Mouse (Mus musculus) CH12.LX (cell line): ENCODE results near the gene Iqch. TPM values are rescaled to one million over a fixed set of nuclear protein-coding genes. Genes with fewer than 3 reads are reported as not detected.

Experiments
- DNase-seq: peaks from one replicate; pipeline ENCODE4 v3.0.0-alpha.2; 2013; ENCODE audit errors: extremely low read depth
- H3K27ac ChIP-seq: 2 replicates; pipeline ENCODE4 v1.5.1; 2012; ENCODE audit warnings: low read depth, mild to moderate bottlenecking, control low read depth, moderate library complexity; ENCODE audit not compliant: insufficient read depth
- H3K27me3 ChIP-seq: replicated peaks from 2 replicates; pipeline ENCODE3; 2012; ENCODE audit warnings: inconsistent platforms
- H3K36me3 ChIP-seq, 2 experiments: replicated peaks in 1 of 2; 2 replicates each; pipeline versions ENCODE3 to v1.6.1; 2012; ENCODE audit warnings: inconsistent platforms in 1 of 2, low read length in 1 of 2, mild to moderate bottlenecking in 1 of 2, mixed read lengths in 1 of 2, moderate library complexity in 1 of 2; ENCODE audit not compliant: control insufficient read depth in 1 of 2, insufficient read depth in 1 of 2
- H3K4me1 ChIP-seq, 2 experiments: 2 replicates each; pipeline ENCODE4 v1.6.1; 2012; ENCODE audit warnings: inconsistent platforms in 1 of 2, moderate library complexity in 1 of 2; ENCODE audit not compliant: insufficient read depth in 2 of 2, control insufficient read depth in 1 of 2
- H3K4me2 ChIP-seq: 2 replicates; pipeline ENCODE4 v1.6.1; 2012; ENCODE audit warnings: low read depth, mild to moderate bottlenecking, control low read depth; ENCODE audit not compliant: poor library complexity, insufficient read depth, severe bottlenecking
- H3K4me3 ChIP-seq, 3 experiments: fragments of 150-350 bp in 1 of 3; sonication (generic) in 1 of 3; replicated peaks in 1 of 3; 2 replicates each; pipeline versions ENCODE3 to v1.5.1; 2011 to 2012; ENCODE audit warnings: low read depth in 2 of 3, low read length in 2 of 3, mild to moderate bottlenecking in 2 of 3, moderate library complexity in 2 of 3, control low read depth in 1 of 3, improper control_type of control experiment in 1 of 3, inconsistent platforms in 1 of 3, mixed read lengths in 1 of 3; ENCODE audit not compliant: poor library complexity in 1 of 3
- H3K79me2 ChIP-seq: replicated peaks from 2 replicates; pipeline ENCODE4 v1.6.1; 2012; ENCODE audit warnings: mild to moderate bottlenecking, moderate library complexity; ENCODE audit not compliant: control insufficient read depth, poor library complexity, insufficient read depth, severe bottlenecking; ENCODE audit errors: extremely low read depth
- H3K9ac ChIP-seq: 2 replicates; pipeline ENCODE4 v1.6.1; 2012; ENCODE audit warnings: low read depth, mild to moderate bottlenecking, control low read depth, moderate library complexity; ENCODE audit not compliant: insufficient read depth
- H3K9me3 ChIP-seq: replicated peaks from 2 replicates; pipeline ENCODE3; 2012; ENCODE audit warnings: low read length, inconsistent platforms, mixed read lengths
- BHLHE40 ChIP-seq: IDR thresholded peaks from 2 replicates; pipeline ENCODE4 v1.6.1; 2011; ENCODE audit warnings: mild to moderate bottlenecking, low read depth, low read length, improper control_type of control experiment
- CTCF ChIP-seq, 2 experiments: IDR thresholded peaks in 1 of 2; conservative IDR thresholded peaks in 1 of 2; 2 replicates each; pipeline ENCODE4 v1.5.1; 2011 to 2012; ENCODE audit warnings: low read depth in 2 of 2, low read length in 2 of 2, improper control_type of control experiment in 1 of 2, inconsistent platforms in 1 of 2, mild to moderate bottlenecking in 1 of 2, moderate library complexity in 1 of 2
- ELF1 ChIP-seq: IDR thresholded peaks from 2 replicates; pipeline ENCODE4 v1.6.1; 2014; ENCODE audit warnings: low read depth, mild to moderate bottlenecking, inconsistent platforms, low read length, improper control_type of control experiment
- ETS1 ChIP-seq: conservative IDR thresholded peaks from 2 replicates; pipeline ENCODE4 v1.6.1; 2012; ENCODE audit warnings: low read depth, mild to moderate bottlenecking, inconsistent platforms, low read length, improper control_type of control experiment, moderate library complexity
- GABPA ChIP-seq: IDR thresholded peaks from 2 replicates; pipeline ENCODE4 v1.6.1; 2012; ENCODE audit warnings: low read depth, low read length, improper control_type of control experiment, inconsistent platforms; ENCODE audit not compliant: insufficient replicate concordance
- IRF4 ChIP-seq: IDR thresholded peaks from 2 replicates; pipeline ENCODE4 v1.6.1; 2014; ENCODE audit warnings: low read depth, mild to moderate bottlenecking, inconsistent platforms, low read length, improper control_type of control experiment
- JUND ChIP-seq: conservative IDR thresholded peaks from 2 replicates; pipeline ENCODE4 v1.6.1; 2011; ENCODE audit warnings: low read depth, low read length, improper control_type of control experiment
- KAT2A ChIP-seq: IDR thresholded peaks from 2 replicates; pipeline ENCODE4 v1.6.1; 2012; ENCODE audit warnings: low read length, improper control_type of control experiment, inconsistent platforms; ENCODE audit not compliant: insufficient replicate concordance
- MAZ ChIP-seq: IDR thresholded peaks from 2 replicates; pipeline ENCODE4 v1.6.1; 2012; ENCODE audit warnings: low read depth, mild to moderate bottlenecking, inconsistent platforms, low read length, improper control_type of control experiment, moderate library complexity
- MXI1 ChIP-seq: IDR thresholded peaks from 2 replicates; pipeline ENCODE4 v1.6.1; 2011; ENCODE audit warnings: mild to moderate bottlenecking, low read depth, low read length, improper control_type of control experiment
- NRF1 ChIP-seq: IDR thresholded peaks from 2 replicates; pipeline ENCODE4 v1.6.1; 2014; ENCODE audit warnings: low read depth, mild to moderate bottlenecking, inconsistent platforms, low read length, improper control_type of control experiment, moderate library complexity
- PAX5 ChIP-seq: IDR thresholded peaks from 2 replicates; pipeline ENCODE4 v1.6.1; 2012; ENCODE audit warnings: low read length, inconsistent platforms, mixed read lengths
- POLR2A ChIP-seq: IDR thresholded peaks from 2 replicates; pipeline ENCODE4 v1.6.1; 2011; ENCODE audit warnings: low read depth, mild to moderate bottlenecking, improper control_type of control experiment, low read length
- SIN3A ChIP-seq: IDR thresholded peaks from 2 replicates; pipeline ENCODE4 v1.6.1; 2012; ENCODE audit warnings: low read length, improper control_type of control experiment, inconsistent platforms
- SMC3 ChIP-seq: IDR thresholded peaks from 2 replicates; pipeline ENCODE4 v1.6.1; 2011; ENCODE audit warnings: low read depth, low read length, improper control_type of control experiment
- UBTF ChIP-seq: IDR thresholded peaks from 2 replicates; pipeline ENCODE4 v1.6.1; 2012; ENCODE audit warnings: low read depth, mild to moderate bottlenecking, inconsistent platforms, low read length, improper control_type of control experiment, moderate library complexity
- ZC3H11A ChIP-seq: IDR thresholded peaks from 2 replicates; pipeline ENCODE4 v1.6.1; 2012; ENCODE audit warnings: low read depth, mild to moderate bottlenecking, inconsistent platforms, low read length, improper control_type of control experiment
- ZKSCAN1 ChIP-seq: IDR thresholded peaks from 2 replicates; pipeline ENCODE4 v1.6.1; 2012; ENCODE audit warnings: low read depth, inconsistent platforms, low read length, improper control_type of control experiment, borderline replicate concordance
- ZMIZ1 ChIP-seq: IDR thresholded peaks from 2 replicates; pipeline ENCODE4 v1.6.1; 2012; ENCODE audit warnings: low read depth, mild to moderate bottlenecking, inconsistent platforms, low read length, improper control_type of control experiment
- ZNF384 ChIP-seq: IDR thresholded peaks from 2 replicates; pipeline ENCODE4 v1.6.1; 2012; ENCODE audit warnings: low read depth, low read length, improper control_type of control experiment, inconsistent platforms
- dilution Hi-C: fragments of 300-500 bp; cut with MboI; formaldehyde crosslinking; loops from 2 replicates; pipeline ENCODE4 v1.14.3; 2020; ENCODE audit warnings: low sequenced_read_pairs; ENCODE audit not compliant: extremely low pct_unique_long_range_greater_than_20kb, extremely low pct_ligation_motif_present
- in situ Hi-C: fragments of 300-500 bp; cut with MboI; formaldehyde crosslinking; loops from 3 replicates; pipeline ENCODE4 v1.14.3; 2019; ENCODE audit warnings: low sequenced_read_pairs, low pct_ligation_motif_present, low pct_unique_long_range_greater_than_20kb, mixed read lengths
- polyA plus RNA-seq: library from polyadenylated mRNA; unstranded; fragments of >175 nt; gene quantifications from 2 replicates; pipeline ENCODE4 v1.2.1, GENCODE M21; 2012; ENCODE audit warnings: low read depth; ENCODE audit not compliant: insufficient read length
- total RNA-seq, 2 experiments: library from RNA; depleted of rRNA; stranded (reverse); fragments of 300-350 nt in 1 of 2; fragments of >200 nt in 1 of 2; gene quantifications; 2 replicates each; pipeline ENCODE4 v1.2.3; 2012 to 2014

The Iqch gene
- total and polyA plus RNA-seq, 3 experiments = 0.04 to 0.21 (median 0.15) TPM

DNA sequence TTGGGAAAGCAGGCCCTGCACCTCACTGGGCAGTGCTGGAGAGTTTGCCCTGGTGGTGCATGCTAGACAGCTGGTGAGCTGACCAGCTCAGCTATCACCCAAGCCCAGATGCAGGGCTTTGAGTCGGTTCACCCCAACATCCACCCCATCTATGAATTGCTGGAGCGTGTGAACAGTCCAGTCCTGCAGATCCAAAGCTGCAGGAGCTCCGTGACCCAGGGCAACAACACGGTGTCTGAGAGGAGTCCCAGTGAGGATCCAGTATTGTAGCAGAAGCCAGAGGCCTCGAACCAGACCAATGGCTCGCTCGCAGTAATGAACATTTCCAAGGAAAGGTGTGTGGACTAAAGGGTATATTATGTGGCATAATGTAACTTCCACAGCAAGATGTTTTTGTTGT lies 61.0 kb downstream of the Iqch start:
- Histone ChIP-seq H3K27me3 (no peaks in the 10 kb centered on the region), H3K4me2 (no peak overlapping the region), H3K27ac (no peak overlapping the region), H3K4me1 (no peaks in the 10 kb centered on the region), H3K9ac (no peak overlapping the region), H3K79me2 (no peaks in the 10 kb centered on the region), H3K4me3 (no peak overlapping the region), H3K36me3 (no peaks in the 10 kb centered on the region), H3K9me3 (no peaks in the 10 kb centered on the region)
- no peak for DNase-seq
- in situ Hi-C loops = no loop called here
- TF ChIP-seq ZKSCAN1 (no peak), UBTF (no peak), NRF1 (no peak), PAX5 (no peak), CTCF (conservative IDR thresholded peaks at IDR 0.05 in 1 of 2, IDR thresholded peaks at IDR 0.05 in 1 of 2; ENCODE audit: low read depth in 2 of 2, low read length in 2 of 2) (no peak), JUND (no peak), POLR2A (no peak), ZNF384 (no peak), KAT2A (no peak), MAZ (no peak), MXI1 (no peak), SMC3 (no peak), GABPA (no peak), BHLHE40 (no peak), ETS1 (no peak), SIN3A (no peak), ZMIZ1 (no peak), ZC3H11A (no peak)
- dilution Hi-C loops = no loop called here

- DNase-seq = no peak
- no peak overlapping the region for H3K27ac ChIP-seq
- no peaks in the 10 kb centered on the region for H3K9me3 ChIP-seq
- no peaks in the 10 kb centered on the region for H3K79me2 ChIP-seq
- in situ Hi-C loops = no loop called here
- H3K4me3 ChIP-seq = no peak overlapping the region
- H3K9ac ChIP-seq = no peak overlapping the region
- H3K27me3 ChIP-seq = no peaks in the 10 kb centered on the region
- H3K4me1 ChIP-seq = peaks cover 0 to 8% of the 10 kb centered on the region in 2 experiments; a peak in 1 of 4 replicates
- no peak overlapping the region for H3K4me2 ChIP-seq
- dilution Hi-C loops = no loop called here
- TF ChIP-seq ELF1 = no peak
- no peak for TF ChIP-seq IRF4
- no peaks in the 10 kb centered on the region for H3K36me3 ChIP-seq
Measured at GRCm38 (mm10) chr9:63537489-63537888, 64.8 kb downstream of the Iqch start.
